Mouse (Mus musculus): Measurements from ENCODE around the gene Tcl1. TPM values are rescaled to one million over a fixed set of nuclear protein-coding genes. Genes with fewer than 3 reads are reported as not detected.

Tcl1 gene
- polyA plus RNA-seq, 1 experiment: 1.8 TPM

DNA sequence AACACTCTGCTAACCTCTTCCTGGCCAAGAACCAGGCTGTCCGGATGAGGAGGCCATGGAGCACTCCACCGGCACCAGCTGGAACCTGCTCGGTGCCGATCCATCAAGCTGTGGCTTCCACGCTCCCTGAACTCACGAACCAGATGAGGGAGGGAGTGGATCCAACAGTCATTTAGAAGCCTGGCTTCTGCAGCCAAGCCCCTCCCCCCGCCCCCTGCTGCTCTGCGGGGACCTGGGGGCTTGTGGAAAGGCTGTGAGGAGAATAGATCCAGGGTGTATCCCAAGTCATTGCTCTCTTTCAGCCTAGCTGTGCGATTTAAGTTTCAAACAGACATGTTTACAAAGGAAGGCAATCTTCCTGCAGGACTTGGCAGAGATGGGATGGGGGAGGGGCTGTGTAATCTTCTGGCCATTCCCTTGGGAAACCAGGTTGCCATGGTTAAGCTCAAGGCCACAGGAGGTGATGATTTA is 26.2 kb upstream of the Tcl1 start:
- H3K4me3 ChIP-seq (ENCODE audit: control insufficient read depth, low read depth, low read length): peak overlapping the region; percentile 36
- peaks cover 24% of the 10 kb centered on the region for H3K4me1 ChIP-seq (ENCODE audit: control insufficient read depth, insufficient read depth, low read length)
- H3K27me3 ChIP-seq (ENCODE audit: control insufficient read depth, insufficient read depth, low read length): no peaks in the 10 kb centered on the region
- TF ChIP-seq POLR2A (IDR thresholded peaks at IDR 0.05; ENCODE audit: control insufficient read depth, low read depth, low read length): no peak
- no peak for TF ChIP-seq CTCF (IDR thresholded peaks at IDR 0.05; ENCODE audit: control insufficient read depth, insufficient read depth, insufficient replicate concordance, low read depth, low read length)
- no peaks in the 10 kb centered on the region for H3K36me3 ChIP-seq (ENCODE audit: control insufficient read depth, insufficient read depth, low read length)
- H3K27ac ChIP-seq (ENCODE audit: control insufficient read depth, insufficient read depth, low read depth, low read length): no peak overlapping the region; the same call in 1 of the 2 replicates

DNA sequence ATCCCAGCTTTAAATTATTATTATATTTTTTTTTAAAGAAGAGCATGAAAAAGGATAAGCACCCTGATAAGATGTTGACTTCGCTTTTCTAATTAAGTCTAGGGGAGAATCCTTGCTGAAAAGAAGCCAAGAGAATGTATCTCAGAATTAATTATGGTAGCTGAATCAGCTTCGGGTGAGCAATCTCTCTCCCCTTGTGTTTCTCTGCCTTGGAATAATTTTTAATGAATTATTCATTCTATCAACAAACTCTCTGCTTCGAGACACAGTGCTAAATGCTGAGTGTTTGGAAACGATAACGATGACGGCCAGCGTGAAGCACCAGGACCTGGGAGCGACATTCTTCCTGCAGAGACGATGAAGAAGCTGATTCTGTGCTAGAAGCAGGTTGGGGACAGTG is 16.5 kb upstream of the Tcl1 start:
- H3K4me1 ChIP-seq (ENCODE audit: control insufficient read depth, insufficient read depth, low read length): no peaks in the 10 kb centered on the region
- no peaks in the 10 kb centered on the region for H3K27me3 ChIP-seq (ENCODE audit: control insufficient read depth, insufficient read depth, low read length)
- H3K27ac ChIP-seq (ENCODE audit: control insufficient read depth, insufficient read depth, low read depth, low read length): no peak overlapping the region
- H3K36me3 ChIP-seq (ENCODE audit: control insufficient read depth, insufficient read depth, low read length): no peaks in the 10 kb centered on the region
- TF ChIP-seq CTCF (IDR thresholded peaks at IDR 0.05; ENCODE audit: control insufficient read depth, insufficient read depth, insufficient replicate concordance, low read depth, low read length): no peak
- TF ChIP-seq POLR2A (IDR thresholded peaks at IDR 0.05; ENCODE audit: control insufficient read depth, low read depth, low read length): no peak
- H3K4me3 ChIP-seq (ENCODE audit: control insufficient read depth, low read depth, low read length): no peak overlapping the region

DNA sequence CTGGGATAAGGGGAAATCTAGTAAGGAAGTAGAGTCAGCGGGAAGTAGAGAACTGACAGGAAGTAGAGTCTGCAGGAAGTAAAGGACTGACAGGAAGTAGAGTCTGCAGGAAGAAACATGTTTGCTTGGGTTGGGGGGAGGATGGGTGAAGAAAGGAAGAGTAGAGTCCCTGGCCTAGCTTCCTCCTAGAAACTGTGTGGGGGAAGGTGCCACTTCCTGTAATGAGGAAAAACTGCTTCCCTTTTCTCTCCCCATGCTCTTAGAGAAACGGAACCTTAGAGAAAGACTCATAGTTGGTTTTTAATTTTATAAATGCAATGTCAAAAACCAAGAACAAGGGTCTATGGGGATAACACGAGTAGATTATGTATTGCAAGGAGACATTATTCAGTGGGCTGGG is 12.5 kb upstream of the Tcl1 start:
- Histone ChIP-seq H3K27ac (ENCODE audit: control insufficient read depth, insufficient read depth, low read depth, low read length) (no peak overlapping the region), H3K36me3 (ENCODE audit: control insufficient read depth, insufficient read depth, low read length) (no peaks in the 10 kb centered on the region), H3K4me1 (ENCODE audit: control insufficient read depth, insufficient read depth, low read length) (no peaks in the 10 kb centered on the region), H3K27me3 (ENCODE audit: control insufficient read depth, insufficient read depth, low read length) (no peaks in the 10 kb centered on the region), H3K4me3 (ENCODE audit: control insufficient read depth, low read depth, low read length) (no peak overlapping the region)
- TF ChIP-seq CTCF (IDR thresholded peaks at IDR 0.05; ENCODE audit: control insufficient read depth, insufficient read depth, insufficient replicate concordance, low read depth, low read length) (no peak), POLR2A (IDR thresholded peaks at IDR 0.05; ENCODE audit: control insufficient read depth, low read depth, low read length) (no peak)

DNA sequence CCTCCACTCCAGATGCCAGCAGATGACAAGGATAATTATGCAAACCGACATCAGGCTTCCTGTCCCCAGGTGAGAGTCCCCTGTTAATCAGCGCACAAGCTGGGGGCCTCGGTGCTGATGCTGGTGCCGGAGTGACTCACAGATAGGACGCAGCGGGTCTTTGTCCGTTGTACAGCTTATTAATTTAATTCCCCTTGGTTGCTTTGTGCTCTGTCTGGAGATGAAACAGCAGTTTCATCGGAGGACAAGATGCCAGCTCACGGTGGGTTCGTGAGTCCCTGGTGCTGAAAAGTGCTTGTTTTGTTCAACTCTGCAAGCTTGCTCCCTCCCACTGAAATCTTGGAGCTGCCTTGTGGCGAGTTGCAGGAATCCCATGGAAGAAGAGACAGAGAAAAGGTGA is 11.8 kb upstream of the Tcl1 start:
- no peaks in the 10 kb centered on the region for H3K36me3 ChIP-seq (ENCODE audit: control insufficient read depth, insufficient read depth, low read length)
- no peak for TF ChIP-seq CTCF (IDR thresholded peaks at IDR 0.05; ENCODE audit: control insufficient read depth, insufficient read depth, insufficient replicate concordance, low read depth, low read length)
- no peak for TF ChIP-seq POLR2A (IDR thresholded peaks at IDR 0.05; ENCODE audit: control insufficient read depth, low read depth, low read length)
- no peaks in the 10 kb centered on the region for H3K4me1 ChIP-seq (ENCODE audit: control insufficient read depth, insufficient read depth, low read length)
- H3K4me3 ChIP-seq (ENCODE audit: control insufficient read depth, low read depth, low read length): no peak overlapping the region
- H3K27me3 ChIP-seq (ENCODE audit: control insufficient read depth, insufficient read depth, low read length): no peaks in the 10 kb centered on the region
- no peak overlapping the region for H3K27ac ChIP-seq (ENCODE audit: control insufficient read depth, insufficient read depth, low read depth, low read length)

DNA sequence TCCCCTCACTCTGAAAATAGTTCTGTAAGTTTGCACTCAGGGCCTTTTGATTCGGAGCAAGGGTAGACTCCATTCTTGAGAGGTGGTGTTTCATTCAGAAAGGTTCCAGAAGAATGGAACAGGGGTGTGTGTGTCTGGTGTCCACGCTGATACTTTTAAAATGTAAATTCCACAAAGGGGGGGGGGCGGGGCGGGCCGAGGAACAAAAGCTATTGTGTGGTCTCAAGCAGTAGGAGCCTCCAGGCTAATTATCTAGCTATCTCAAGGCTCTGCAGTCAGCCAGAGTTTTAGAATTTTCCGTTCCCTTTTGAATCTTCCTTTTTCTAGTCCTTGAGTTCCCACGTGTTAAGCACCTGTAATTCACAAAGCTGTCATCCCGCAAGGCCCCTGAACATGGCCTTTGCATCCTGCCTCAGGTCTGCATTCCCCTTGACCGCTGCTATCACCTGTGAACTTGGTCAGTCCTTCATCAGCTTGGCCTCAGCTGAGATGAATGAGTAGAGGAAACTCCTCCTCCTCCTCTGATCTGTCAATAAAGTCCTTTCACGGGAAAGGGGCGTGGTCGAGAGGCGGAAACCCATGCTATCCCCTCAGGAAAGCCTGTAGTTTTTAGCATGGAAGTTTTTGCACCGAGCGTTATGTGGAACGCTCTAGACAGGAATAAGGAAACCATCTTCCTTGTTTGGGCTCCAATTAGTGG is 2.2 kb upstream of the Tcl1 start:
- Histone ChIP-seq H3K27me3 (ENCODE audit: control insufficient read depth, insufficient read depth, low read length) (no peaks in the 10 kb centered on the region), H3K36me3 (ENCODE audit: control insufficient read depth, insufficient read depth, low read length) (no peaks in the 10 kb centered on the region), H3K4me1 (ENCODE audit: control insufficient read depth, insufficient read depth, low read length) (peaks cover 9% of the 10 kb centered on the region), H3K27ac (ENCODE audit: control insufficient read depth, insufficient read depth, low read depth, low read length) (no peak overlapping the region), H3K4me3 (ENCODE audit: control insufficient read depth, low read depth, low read length) (no peak overlapping the region)
- TF ChIP-seq CTCF (IDR thresholded peaks at IDR 0.05; ENCODE audit: control insufficient read depth, insufficient read depth, insufficient replicate concordance, low read depth, low read length) (no peak), POLR2A (IDR thresholded peaks at IDR 0.05; ENCODE audit: control insufficient read depth, low read depth, low read length) (no peak)

DNA sequence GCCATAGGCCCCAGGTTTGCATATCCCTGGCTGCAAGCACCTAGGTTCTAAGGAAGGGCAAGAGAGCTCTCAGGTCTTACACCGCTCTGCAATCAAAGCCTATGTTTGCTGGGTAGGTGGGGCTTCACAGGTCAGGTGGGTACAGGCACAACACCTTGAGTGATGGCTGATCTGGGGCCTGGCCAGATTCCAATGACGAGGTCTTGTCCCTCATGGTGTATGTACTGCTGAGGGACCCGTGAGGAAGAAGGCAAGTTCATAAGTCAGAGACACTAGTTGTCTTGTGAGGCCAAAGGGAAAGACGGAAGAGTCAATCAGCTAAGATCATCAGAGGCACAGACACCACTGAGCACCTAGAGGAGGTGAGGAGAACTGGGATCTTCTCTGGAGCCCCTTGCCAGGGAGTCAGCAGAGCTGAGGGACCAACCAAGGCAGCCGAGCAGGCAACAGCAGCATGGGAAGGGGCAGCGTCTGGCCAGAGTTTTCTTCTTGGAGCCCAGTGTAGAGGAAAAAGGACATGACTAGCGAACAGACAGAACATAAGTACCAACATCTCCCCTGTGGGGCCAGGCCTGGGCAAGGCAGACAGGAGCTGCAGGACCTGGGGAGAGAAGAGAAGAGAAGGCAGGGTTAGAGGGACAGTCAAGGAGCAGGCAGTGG is 5.4 kb downstream of the Tcl1 start:
- Histone ChIP-seq H3K4me3 (ENCODE audit: control insufficient read depth, low read depth, low read length) (no peak overlapping the region), H3K4me1 (ENCODE audit: control insufficient read depth, insufficient read depth, low read length) (peaks cover 4% of the 10 kb centered on the region; the same call in 1 of the 2 replicates), H3K27ac (ENCODE audit: control insufficient read depth, insufficient read depth, low read depth, low read length) (no peak overlapping the region), H3K27me3 (ENCODE audit: control insufficient read depth, insufficient read depth, low read length) (no peaks in the 10 kb centered on the region), H3K36me3 (ENCODE audit: control insufficient read depth, insufficient read depth, low read length) (no peaks in the 10 kb centered on the region)
- no peak for TF ChIP-seq CTCF (IDR thresholded peaks at IDR 0.05; ENCODE audit: control insufficient read depth, insufficient read depth, insufficient replicate concordance, low read depth, low read length)
- no peak for TF ChIP-seq POLR2A (IDR thresholded peaks at IDR 0.05; ENCODE audit: control insufficient read depth, low read depth, low read length)

DNA sequence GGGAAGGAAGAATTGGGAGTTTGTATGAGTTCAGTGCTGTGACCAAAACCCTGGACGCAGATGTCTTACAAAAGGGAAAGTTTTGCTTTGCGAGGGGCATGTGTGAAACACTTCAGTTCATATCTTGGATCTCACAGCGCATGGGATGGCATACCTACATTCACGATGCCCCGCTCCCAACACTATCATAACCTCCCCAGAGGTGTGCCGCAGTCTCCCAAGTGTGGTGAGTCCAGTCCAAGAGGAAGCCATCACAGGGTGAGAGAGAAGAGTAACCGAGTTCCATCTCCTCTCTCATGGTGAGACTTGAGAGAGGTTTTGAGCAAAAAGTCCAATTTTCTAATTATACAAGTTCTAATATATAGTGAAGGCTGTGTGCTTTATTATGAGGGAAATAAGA is 13.4 kb downstream of the Tcl1 start:
- H3K4me3 ChIP-seq (ENCODE audit: control insufficient read depth, low read depth, low read length): no peak overlapping the region
- H3K4me1 ChIP-seq (ENCODE audit: control insufficient read depth, insufficient read depth, low read length): no peaks in the 10 kb centered on the region
- no peaks in the 10 kb centered on the region for H3K36me3 ChIP-seq (ENCODE audit: control insufficient read depth, insufficient read depth, low read length)
- H3K27me3 ChIP-seq (ENCODE audit: control insufficient read depth, insufficient read depth, low read length): no peaks in the 10 kb centered on the region
- no peak overlapping the region for H3K27ac ChIP-seq (ENCODE audit: control insufficient read depth, insufficient read depth, low read depth, low read length)
- TF ChIP-seq POLR2A (IDR thresholded peaks at IDR 0.05; ENCODE audit: control insufficient read depth, low read depth, low read length) (no peak), CTCF (IDR thresholded peaks at IDR 0.05; ENCODE audit: control insufficient read depth, insufficient read depth, insufficient replicate concordance, low read depth, low read length) (no peak)

Data from testis, adult 2 months (tissue).